Mouse (Mus musculus) myocyte (in vitro differentiated cells): ENCODE measurements at regions not wholly inside any gene's neighbourhood (a gene's known extent, or its start where the extent isn't known, plus 50 kb on each side); places are given as distances from the start of the nearest gene placed in this dataset.

ENCODE experiments used
- H3K27me3 ChIP-seq: one replicate; pipeline ENCODE4 v1.6.1; 2011; ENCODE audit not compliant: control insufficient read depth, insufficient read depth, insufficient read length
- H3K36me3 ChIP-seq: one replicate; pipeline ENCODE4 v1.6.1; 2011; ENCODE audit not compliant: control insufficient read depth, insufficient read depth
- H3K4me2 ChIP-seq: one replicate; pipeline ENCODE4 v1.6.1; 2011; ENCODE audit warnings: low read depth, control low read depth
- H3K4me3 ChIP-seq: one replicate; pipeline ENCODE4 v1.5.1; 2011; ENCODE audit warnings: mild to moderate bottlenecking, control low read depth, moderate library complexity
- H3K79me2 ChIP-seq: one replicate; pipeline ENCODE4 v1.6.1; 2011; ENCODE audit not compliant: control insufficient read depth, insufficient read depth
- H3ac ChIP-seq: one replicate; pipeline ENCODE4 v1.6.1; 2011; ENCODE audit not compliant: control insufficient read depth, insufficient read length
- CEBPB ChIP-seq: IDR thresholded peaks from 2 replicates; pipeline ENCODE4 v1.6.1; 2011; ENCODE audit warnings: mild to moderate bottlenecking, moderate library complexity; ENCODE audit not compliant: poor library complexity, insufficient read depth, severe bottlenecking
- E2F4 ChIP-seq: IDR thresholded peaks from one replicate; pipeline ENCODE4 v1.6.1; 2011; ENCODE audit warnings: mild to moderate bottlenecking, control low read depth, moderate library complexity; ENCODE audit not compliant: insufficient read depth
- MAX ChIP-seq: IDR thresholded peaks from one replicate; pipeline ENCODE4 v1.6.1; 2011; ENCODE audit warnings: low read depth, mild to moderate bottlenecking, control low read depth
- MYOD1 ChIP-seq, 3 experiments: IDR thresholded peaks; one replicate each; pipeline ENCODE4 v1.6.1; 2011; ENCODE audit warnings: control low read depth in 2 of 3, low read depth in 2 of 3, mild to moderate bottlenecking in 2 of 3, moderate library complexity in 1 of 3; ENCODE audit not compliant: insufficient read length in 2 of 3, control insufficient read depth in 1 of 3
- MYOG ChIP-seq, 3 experiments: IDR thresholded peaks; one replicate each; pipeline ENCODE4 v1.6.1; 2011; ENCODE audit warnings: control low read depth in 2 of 3, low read depth in 2 of 3, mild to moderate bottlenecking in 2 of 3; ENCODE audit not compliant: insufficient read length in 2 of 3, control insufficient read depth in 1 of 3, insufficient read depth in 1 of 3
- POLR2A ChIP-seq: IDR thresholded peaks from one replicate; pipeline ENCODE4 v1.6.1; 2011; ENCODE audit warnings: low read depth, mild to moderate bottlenecking, control low read depth, moderate library complexity; ENCODE audit not compliant: insufficient read length
- POLR2AphosphoS2 ChIP-seq: IDR thresholded peaks from one replicate; pipeline ENCODE4 v1.6.1; 2011; ENCODE audit warnings: low read depth, control low read depth; ENCODE audit not compliant: insufficient read length
- REST ChIP-seq: IDR thresholded peaks from one replicate; pipeline ENCODE4 v1.6.1; 2011; ENCODE audit warnings: mild to moderate bottlenecking, control low read depth, moderate library complexity; ENCODE audit not compliant: insufficient read depth, insufficient read length
- SRF ChIP-seq: IDR thresholded peaks from one replicate; pipeline ENCODE4 v1.6.1; 2011; ENCODE audit warnings: low read depth; ENCODE audit not compliant: control insufficient read depth, insufficient read length
- TCF12 ChIP-seq: IDR thresholded peaks from one replicate; pipeline ENCODE4 v1.6.1; 2011; ENCODE audit warnings: mild to moderate bottlenecking, control low read depth; ENCODE audit not compliant: poor library complexity, insufficient read depth, severe bottlenecking
- TCF3 ChIP-seq: IDR thresholded peaks from one replicate; pipeline ENCODE4 v1.6.1; 2011; ENCODE audit warnings: low read depth, control low read depth; ENCODE audit not compliant: insufficient read length
- USF1 ChIP-seq: IDR thresholded peaks from one replicate; pipeline ENCODE4 v1.6.1; 2011; ENCODE audit warnings: low read depth, mild to moderate bottlenecking, control low read depth, moderate library complexity

DNA sequence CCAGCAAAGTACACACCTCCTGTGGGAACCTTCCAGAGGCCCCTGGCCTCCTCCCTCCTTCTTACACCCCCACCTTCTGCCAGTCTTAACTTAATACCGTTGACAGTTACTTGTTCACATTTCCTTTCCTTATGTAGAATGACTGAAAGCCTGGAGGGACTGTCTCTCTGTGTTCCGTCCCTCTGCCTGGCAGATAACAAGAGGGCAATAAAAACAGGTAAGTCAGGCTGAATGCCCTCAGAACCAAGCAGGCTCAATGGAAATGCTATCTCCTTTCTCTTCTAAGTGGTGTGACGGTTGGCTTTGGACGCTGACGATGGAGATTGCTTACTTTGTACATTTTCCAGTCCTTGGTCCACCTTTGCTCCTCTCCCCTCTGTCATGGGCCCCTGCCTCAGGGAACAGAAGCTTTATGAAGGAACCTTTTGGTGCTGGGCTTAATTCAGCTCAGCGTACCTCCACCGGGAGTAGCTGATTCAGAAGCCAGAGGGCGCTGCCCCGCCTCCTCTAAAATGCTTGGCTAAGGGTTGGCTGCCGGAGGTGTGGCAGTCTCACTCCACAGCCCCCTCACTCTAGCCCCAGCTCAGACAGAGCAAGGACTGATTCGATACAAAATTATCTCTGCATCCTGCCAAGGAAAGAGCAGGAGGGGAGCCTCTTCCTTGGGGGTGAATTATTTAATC, 85.0 kb downstream of the 4930564D02Rik start:
- H3K4me3 ChIP-seq = no peak overlapping the region
- no peak overlapping the region for H3K4me2 ChIP-seq
- H3K27me3 ChIP-seq = peaks cover 15% of the 10 kb centered on the region
- H3ac ChIP-seq = no peak overlapping the region
- TF ChIP-seq TCF3 (no peak), POLR2AphosphoS2 (no peak), USF1 (no peak), SRF (no peak), MYOG (IDR thresholded peaks at IDR 0.05; ENCODE audit: control insufficient read depth in 1 of 3, insufficient read depth in 1 of 3, insufficient read length in 2 of 3, low read depth in 2 of 3) (no peak), POLR2A (no peak), E2F4 (no peak), TCF12 (no peak), MAX (no peak), REST (no peak), CEBPB (no peak), MYOD1 (IDR thresholded peaks at IDR 0.05; ENCODE audit: control insufficient read depth in 1 of 3, insufficient read length in 2 of 3, low read depth in 2 of 3) (no peak)
- no peaks in the 10 kb centered on the region for H3K79me2 ChIP-seq
- no peaks in the 10 kb centered on the region for H3K36me3 ChIP-seq

DNA sequence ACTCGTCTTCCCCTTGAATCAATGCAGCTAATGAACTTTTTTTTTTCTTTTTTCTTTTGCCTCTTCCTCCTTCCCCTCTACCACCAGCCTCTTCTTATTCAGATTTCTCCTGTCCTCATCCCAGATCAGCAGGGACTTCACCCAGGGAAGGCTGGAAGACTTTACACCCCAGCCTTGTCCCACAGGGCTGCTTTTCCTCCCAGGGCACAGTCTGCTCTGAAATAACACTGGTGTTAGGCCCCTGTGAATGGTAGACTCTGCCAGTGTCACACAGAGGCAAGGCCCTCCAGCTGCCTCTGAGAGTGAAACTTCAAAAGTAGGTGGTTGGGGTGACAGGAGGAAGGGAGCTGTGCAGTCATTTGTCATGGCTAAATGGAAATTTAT, 85.5 kb downstream of the 4930564D02Rik start:
- Histone ChIP-seq H3ac (no peak overlapping the region), H3K4me2 (no peak overlapping the region)

DNA sequence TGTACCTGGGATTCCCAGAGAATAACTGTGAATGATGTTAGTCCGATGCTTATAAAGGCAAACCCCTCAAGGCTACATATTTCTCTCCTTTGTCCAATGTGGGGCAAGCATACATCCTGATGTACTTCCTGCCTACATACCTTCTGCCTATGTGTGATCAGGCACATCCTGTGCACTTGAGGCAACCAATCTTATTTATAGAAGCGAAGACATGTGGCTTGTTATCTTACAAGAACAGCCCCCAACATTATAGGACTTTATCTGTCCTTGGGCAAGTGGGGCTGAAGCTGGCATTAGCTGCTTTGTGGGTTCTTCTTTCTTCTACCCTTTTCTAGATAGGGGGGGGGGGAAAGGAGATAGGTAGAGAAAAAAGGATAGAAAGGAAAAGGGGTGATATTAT, 91.7 kb downstream of the 4930564D02Rik start:
- peaks cover 3% of the 10 kb centered on the region for H3K27me3 ChIP-seq
- H3K36me3 ChIP-seq = no peaks in the 10 kb centered on the region
- H3K4me3 ChIP-seq = no peak overlapping the region
- H3K4me2 ChIP-seq = no peak overlapping the region
- TF ChIP-seq TCF3 (no peak), MAX (no peak), TCF12 (no peak), POLR2AphosphoS2 (no peak)
- no peak overlapping the region for H3ac ChIP-seq
- no peaks in the 10 kb centered on the region for H3K79me2 ChIP-seq

More for the DNA sequence above, 85.5 kb downstream of the 4930564D02Rik start:
- Histone ChIP-seq H3K79me2 (no peaks in the 10 kb centered on the region), H3K4me3 (no peak overlapping the region), H3K36me3 (no peaks in the 10 kb centered on the region), H3K27me3 (peaks cover 15% of the 10 kb centered on the region)
- TF ChIP-seq E2F4 (no peak), MYOG (IDR thresholded peaks at IDR 0.05; ENCODE audit: control insufficient read depth in 1 of 3, insufficient read depth in 1 of 3, insufficient read length in 2 of 3, low read depth in 2 of 3) (no peak), POLR2AphosphoS2 (no peak), TCF12 (no peak), REST (no peak), TCF3 (no peak), SRF (no peak), POLR2A (no peak), MAX (no peak), MYOD1 (IDR thresholded peaks at IDR 0.05; ENCODE audit: control insufficient read depth in 1 of 3, insufficient read length in 2 of 3, low read depth in 2 of 3) (no peak), USF1 (no peak), CEBPB (no peak)

DNA sequence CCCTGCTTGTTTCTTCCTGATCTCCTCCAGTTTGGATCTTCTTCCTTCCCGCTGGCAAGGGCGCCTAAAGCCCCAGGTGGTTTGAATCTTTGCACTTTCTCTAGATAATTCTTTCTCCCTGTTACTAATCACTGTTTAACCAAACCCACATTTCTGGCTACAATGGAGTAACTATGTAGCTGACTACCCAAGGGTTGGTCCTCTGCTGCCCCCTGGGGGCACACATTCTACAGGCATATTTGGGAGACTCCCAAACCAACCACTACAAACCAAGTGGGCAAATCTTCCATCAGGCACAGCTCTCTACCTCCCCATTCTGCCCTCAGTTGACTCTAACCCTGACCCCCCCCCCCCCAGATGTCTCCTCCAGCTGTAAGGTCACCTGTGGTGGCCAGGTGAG, 98.7 kb downstream of the 4930564D02Rik start:
- no peak overlapping the region for H3K4me2 ChIP-seq
- no peaks in the 10 kb centered on the region for H3K36me3 ChIP-seq
- no peak overlapping the region for H3ac ChIP-seq
- TF ChIP-seq MAX (no peak), REST (no peak), TCF12 (no peak), SRF (no peak), POLR2A (no peak), POLR2AphosphoS2 (no peak), MYOG (IDR thresholded peaks at IDR 0.05; ENCODE audit: control insufficient read depth in 1 of 3, insufficient read depth in 1 of 3, insufficient read length in 2 of 3, low read depth in 2 of 3) (no peak)
- no peaks in the 10 kb centered on the region for H3K79me2 ChIP-seq
- no peak overlapping the region for H3K4me3 ChIP-seq
- H3K27me3 ChIP-seq = no peaks in the 10 kb centered on the region

DNA sequence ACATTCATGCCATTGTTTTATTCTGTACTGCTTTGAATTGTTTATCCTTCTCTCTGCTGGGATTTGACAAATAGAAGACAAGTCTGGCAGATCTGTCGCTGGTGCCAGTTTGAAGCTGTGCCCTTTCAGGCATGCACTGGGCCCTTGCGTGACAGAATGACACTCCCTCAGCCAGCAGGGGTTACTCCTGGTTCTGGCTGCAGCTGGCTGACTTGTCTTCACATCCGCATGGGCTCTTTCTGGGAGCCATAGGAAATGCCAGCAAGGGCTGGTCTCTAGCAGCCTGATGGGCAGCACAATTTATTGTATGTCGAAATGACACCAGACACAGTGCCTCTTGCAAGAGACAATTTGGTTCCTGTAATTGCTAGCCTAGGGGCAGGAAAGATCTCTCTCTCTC, 102.5 kb downstream of the 4930564D02Rik start:
- Histone ChIP-seq H3K4me2 (no peak overlapping the region), H3K36me3 (no peaks in the 10 kb centered on the region), H3ac (no peak overlapping the region), H3K27me3 (peaks cover 2% of the 10 kb centered on the region), H3K4me3 (no peak overlapping the region), H3K79me2 (no peaks in the 10 kb centered on the region)
- TF ChIP-seq MAX (no peak), SRF (no peak), CEBPB (no peak), REST (no peak), MYOD1 (IDR thresholded peaks at IDR 0.05; ENCODE audit: control insufficient read depth in 1 of 3, insufficient read length in 2 of 3, low read depth in 2 of 3) (no peak), TCF3 (no peak), USF1 (no peak), TCF12 (no peak), E2F4 (no peak)
